Mouse (Mus musculus) G1E (cell line): ENCODE data around the gene Fpgs.

Experiments
- CTCF ChIP-seq: IDR thresholded peaks from 2 replicates; pipeline ENCODE4 v1.5.1; 2012; ENCODE audit warnings: low read depth, low read length, inconsistent platforms, mixed read lengths
- GATA1 ChIP-seq: IDR thresholded peaks from 2 replicates; pipeline ENCODE4 v1.6.1; 2012; ENCODE audit warnings: borderline replicate concordance, low read length, inconsistent platforms, mixed read lengths
- GATA2 ChIP-seq: IDR thresholded peaks from 2 replicates; pipeline ENCODE4 v1.6.1; 2012; ENCODE audit warnings: low read depth, low read length, inconsistent platforms, borderline replicate concordance
- POLR2AphosphoS5 ChIP-seq: IDR thresholded peaks from 2 replicates; pipeline ENCODE4 v1.6.1; 2012; ENCODE audit warnings: low read depth, low read length, inconsistent platforms; ENCODE audit not compliant: insufficient replicate concordance
- TAL1 ChIP-seq: conservative IDR thresholded peaks from 2 replicates; pipeline ENCODE4 v1.6.1; 2012; ENCODE audit warnings: low read depth, low read length, inconsistent platforms, mixed read lengths

- TF ChIP-seq POLR2AphosphoS5, result no peak
- TF ChIP-seq CTCF, result no peak
- TF ChIP-seq GATA1, result no peak
- TF ChIP-seq TAL1, result no peak
- TF ChIP-seq GATA2, result no peak
Observed at GRCm38 (mm10) chr2:32639632-32640031, 64.3 kb downstream of the Fpgs start.
